Mouse (Mus musculus): Measurements from ENCODE around the gene Actn1.

Gene Actn1

GRCm38 (mm10) chr12:80260744-80261695 is 849 bp upstream of the Actn1 start:
- no peak for DNase-seq (ENCODE audit: extremely low read depth, insufficient read length, low spot score)

GRCm38 (mm10) chr12:80259216-80260055 is 735 bp downstream of the Actn1 start:
- DNase-seq (ENCODE audit: extremely low read depth, insufficient read length, low spot score), result peak; percentile 82

- DNase-seq (ENCODE audit: extremely low read depth, insufficient read length, low spot score), result peak; percentile 59
These were observed 1.5 kb downstream of the Actn1 start for GRCm38 (mm10) chr12:80258520-80259215.

GRCm38 (mm10) chr12:80251978-80252377 is 8.2 kb downstream of the Actn1 start:
- DNase-seq (ENCODE audit: extremely low read depth, insufficient read length, low spot score), result no peak

- DNase-seq (ENCODE audit: extremely low read depth, insufficient read length, low spot score), result no peak
These were observed 8.6 kb downstream of the Actn1 start for GRCm38 (mm10) chr12:80251554-80251953.

GRCm38 (mm10) chr12:80249539-80249938 is 10.6 kb downstream of the Actn1 start:
- DNase-seq (ENCODE audit: extremely low read depth, insufficient read length, low spot score), result no peak

GRCm38 (mm10) chr12:80247067-80247466 is 13.1 kb downstream of the Actn1 start:
- DNase-seq (ENCODE audit: extremely low read depth, insufficient read length, low spot score), result peak; percentile 36

GRCm38 (mm10) chr12:80246505-80246904 is 13.7 kb downstream of the Actn1 start:
- DNase-seq (ENCODE audit: extremely low read depth, insufficient read length, low spot score), result no peak

- no peak for DNase-seq (ENCODE audit: extremely low read depth, insufficient read length, low spot score)
These were observed 15.4 kb downstream of the Actn1 start for GRCm38 (mm10) chr12:80244755-80245154.

GRCm38 (mm10) chr12:80244127-80244526 is 16.0 kb downstream of the Actn1 start:
- DNase-seq (ENCODE audit: extremely low read depth, insufficient read length, low spot score), result peak; percentile 38

- DNase-seq (ENCODE audit: extremely low read depth, insufficient read length, low spot score), result no peak
These were observed 16.8 kb downstream of the Actn1 start for GRCm38 (mm10) chr12:80243335-80243734.

- no peak for DNase-seq (ENCODE audit: extremely low read depth, insufficient read length, low spot score)
These were observed 20.7 kb downstream of the Actn1 start for GRCm38 (mm10) chr12:80239445-80239844.

GRCm38 (mm10) chr12:80238523-80238922 is 21.6 kb downstream of the Actn1 start:
- no peak for DNase-seq (ENCODE audit: extremely low read depth, insufficient read length, low spot score)

- no peak for DNase-seq (ENCODE audit: extremely low read depth, insufficient read length, low spot score)
These were observed 24.9 kb downstream of the Actn1 start for GRCm38 (mm10) chr12:80235295-80235694.

- peak; percentile 50 for DNase-seq (ENCODE audit: extremely low read depth, insufficient read length, low spot score)
These were observed 25.9 kb downstream of the Actn1 start for GRCm38 (mm10) chr12:80234226-80234625.

GRCm38 (mm10) chr12:80232840-80233218 is 27.3 kb downstream of the Actn1 start:
- DNase-seq (ENCODE audit: extremely low read depth, insufficient read length, low spot score), result no peak

GRCm38 (mm10) chr12:80232076-80232839 is 27.9 kb downstream of the Actn1 start:
- DNase-seq (ENCODE audit: extremely low read depth, insufficient read length, low spot score), result no peak

GRCm38 (mm10) chr12:80231317-80231716 is 28.9 kb downstream of the Actn1 start:
- no peak for DNase-seq (ENCODE audit: extremely low read depth, insufficient read length, low spot score)

- no peak for DNase-seq (ENCODE audit: extremely low read depth, insufficient read length, low spot score)
These were observed 29.3 kb downstream of the Actn1 start for GRCm38 (mm10) chr12:80230854-80231253.

- peak; percentile 79 for DNase-seq (ENCODE audit: extremely low read depth, insufficient read length, low spot score)
These were observed 30.0 kb downstream of the Actn1 start for GRCm38 (mm10) chr12:80230111-80230700.
